Mouse (Mus musculus): Measurements from ENCODE around the gene Blvra.
"Not testable (repeated sequence)": the region's sequence is repeated elsewhere in the genome, so short reads cannot be mapped to it uniquely, and the experiment has no call there.

The Blvra gene

DNA sequence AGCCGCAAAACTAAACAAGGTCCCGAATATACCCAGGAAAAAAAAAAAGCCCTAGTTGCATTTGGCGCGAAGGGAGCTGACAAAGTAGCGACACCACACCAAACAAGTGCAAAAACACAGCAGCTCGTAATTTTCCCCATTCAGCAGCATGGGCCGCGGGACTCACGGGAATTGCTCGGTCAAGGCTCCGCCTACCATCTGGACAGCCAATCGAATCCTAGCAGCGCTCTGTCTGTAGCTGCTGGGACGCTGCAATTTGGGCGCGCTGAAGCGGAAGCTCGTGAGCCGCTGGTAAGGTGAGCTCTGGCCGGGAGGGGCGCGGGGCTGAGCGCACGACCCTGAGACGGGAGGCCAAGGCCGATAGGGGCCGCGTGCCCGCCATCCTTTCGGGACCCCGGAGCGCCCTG is at the start of gene Blvra:
Gene Blvra (plus strand): TSS at position 231 of the 407 bp plus-strand sequence.
- peak; percentile 87 for DNase-seq (ENCODE audit: low read depth, low spot score)

GRCm38 (mm10) chr2:127035006-127035605 is 35.4 kb upstream of the Blvra start:
- no peak for DNase-seq (ENCODE audit: low read depth, low spot score)

GRCm38 (mm10) chr2:127037299-127037698 is 33.2 kb upstream of the Blvra start:
- DNase-seq (ENCODE audit: low read depth, low spot score), result no peak

GRCm38 (mm10) chr2:127061471-127061870 is 9.0 kb upstream of the Blvra start:
- DNase-seq (ENCODE audit: low read depth, low spot score), result no peak

DNA sequence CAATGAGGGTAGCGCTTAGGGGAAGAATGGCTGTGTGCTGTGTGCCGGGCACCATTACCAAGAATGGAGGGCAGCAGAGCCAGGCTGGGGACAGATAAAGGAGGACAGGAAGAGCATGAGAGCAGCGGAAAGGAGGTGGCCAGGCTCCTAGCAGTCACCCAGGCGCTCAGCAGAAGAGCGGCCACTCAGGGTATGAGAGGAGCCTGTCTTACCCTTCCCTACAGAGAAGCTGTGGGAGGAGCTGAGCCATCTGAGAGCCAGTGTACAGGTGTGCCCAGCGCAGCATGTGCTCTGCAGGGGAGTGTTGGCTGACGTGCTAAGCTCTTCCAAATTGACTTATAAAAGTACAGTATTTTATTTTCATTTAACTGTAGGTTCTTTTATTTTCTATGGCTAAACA is 1.7 kb upstream of the Blvra start:
- DNase-seq (ENCODE audit: low read depth, low spot score), result no peak

DNA sequence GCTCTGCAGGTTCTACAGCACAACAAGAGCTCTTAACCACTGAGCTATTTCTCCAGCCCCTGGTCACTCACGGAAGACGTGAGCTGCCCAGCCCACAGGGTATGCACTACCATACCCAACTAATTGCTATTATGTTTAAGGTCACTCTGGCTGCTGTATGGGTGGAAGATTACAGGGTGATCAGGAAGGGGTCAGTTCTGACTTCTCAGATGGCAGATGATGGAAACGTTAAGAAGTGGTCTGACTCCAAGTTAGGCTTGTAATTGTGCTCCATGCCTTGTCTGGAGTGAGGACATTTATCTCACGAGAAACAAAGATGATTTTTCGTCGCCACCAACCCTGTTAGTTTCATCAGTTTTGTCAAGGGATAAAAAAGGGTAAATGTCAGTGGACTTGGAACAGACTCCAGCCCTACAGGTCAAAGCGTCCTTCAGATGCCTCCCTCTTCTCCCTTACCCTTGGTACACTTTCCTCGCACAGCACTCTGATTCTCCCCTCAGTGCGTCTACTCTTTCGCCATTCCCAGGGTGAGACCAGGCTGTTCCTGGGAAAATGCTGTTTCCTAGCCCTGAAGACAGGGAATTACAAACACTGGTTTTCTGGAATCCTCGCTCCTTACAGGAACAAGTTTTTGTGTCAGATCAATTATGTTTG is 557 bp upstream of the Blvra start:
- DNase-seq (ENCODE audit: low read depth, low spot score), result no peak

DNA sequence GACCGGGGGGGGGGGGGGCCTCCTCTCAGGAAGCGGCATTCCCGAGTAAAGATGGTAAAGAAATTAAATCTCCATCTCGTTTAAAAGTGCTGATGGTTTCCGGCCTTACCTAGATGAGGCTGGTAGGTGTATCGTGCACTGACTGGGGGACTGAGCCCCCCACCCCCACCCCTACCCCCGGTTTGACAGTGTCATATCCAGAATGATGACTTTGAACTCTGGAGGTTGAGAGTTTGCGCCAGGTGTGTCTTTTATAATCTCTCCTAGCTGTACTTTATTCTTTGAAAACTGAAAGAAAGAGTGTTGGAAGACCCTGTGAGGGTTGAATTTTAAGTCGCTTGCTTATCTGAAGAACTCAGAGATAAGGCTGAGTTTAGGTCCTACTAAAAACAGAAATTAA is 414 bp downstream of the Blvra start:
- no peak for DNase-seq (ENCODE audit: low read depth, low spot score)

DNA sequence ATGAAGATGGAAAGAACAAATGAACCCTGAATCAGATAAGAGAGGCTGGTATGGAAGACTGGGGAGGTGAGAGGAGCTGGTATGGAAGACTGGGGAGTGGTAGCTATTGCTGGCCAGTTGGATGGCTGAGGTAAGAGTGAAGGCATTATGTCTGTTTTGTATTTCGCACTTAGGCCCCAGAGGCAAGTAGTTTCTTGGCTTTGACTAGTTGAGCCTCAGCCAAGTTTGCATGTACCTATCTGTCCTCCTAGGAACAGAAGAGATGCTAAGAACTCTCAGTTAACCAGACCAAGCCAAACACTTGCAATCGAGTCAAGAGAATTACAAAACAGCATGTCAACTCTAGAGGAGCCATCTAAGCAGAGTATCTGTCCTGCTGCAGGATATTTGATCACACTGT is 3.7 kb downstream of the Blvra start:
- no peak for DNase-seq (ENCODE audit: low read depth, low spot score)

DNA sequence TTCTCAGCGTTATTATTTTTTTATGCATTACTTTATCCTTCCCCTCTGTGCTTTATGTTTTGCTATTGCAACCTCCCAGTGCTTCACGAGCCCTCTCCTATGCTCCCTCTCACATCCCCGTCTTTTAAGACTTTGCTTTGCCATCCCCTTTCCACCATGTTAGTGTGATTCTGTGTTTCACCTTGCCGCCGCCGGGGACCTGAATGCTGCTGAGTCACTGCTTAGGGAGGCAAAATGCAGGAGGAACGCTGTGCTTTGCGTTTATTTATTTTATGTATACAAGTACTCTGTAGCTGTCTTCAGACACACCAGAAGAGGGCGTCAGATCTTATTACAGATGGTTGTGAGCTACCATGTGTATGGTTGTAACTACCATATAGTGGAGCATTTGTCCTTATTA is 7.1 kb downstream of the Blvra start:
- DNase-seq (ENCODE audit: low read depth, low spot score), result peak; percentile 22

DNA sequence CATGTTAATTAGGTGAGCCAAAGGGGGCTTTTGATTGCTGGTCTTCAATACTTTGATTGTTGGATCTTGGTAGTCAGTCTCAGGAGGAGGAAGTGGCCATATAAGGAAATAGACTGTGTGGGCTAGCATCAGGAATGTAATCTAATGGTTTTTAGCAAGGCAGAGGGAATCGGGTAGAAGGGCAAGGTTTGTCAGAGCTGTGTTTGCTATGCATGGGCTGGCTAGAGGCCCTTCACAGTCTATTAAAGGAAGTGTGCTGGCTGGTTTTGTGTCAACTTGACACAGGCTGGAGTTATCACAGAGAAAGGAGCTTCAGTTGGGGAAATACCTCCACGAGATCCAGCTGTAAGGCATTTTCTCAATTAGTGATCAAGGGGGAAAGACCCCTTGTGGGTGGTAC is 8.6 kb downstream of the Blvra start:
- DNase-seq (ENCODE audit: low read depth, low spot score), result not testable (repeated sequence)

GRCm38 (mm10) chr2:127079881-127080590 is 9.6 kb downstream of the Blvra start:
- no peak for DNase-seq (ENCODE audit: low read depth, low spot score)

DNA sequence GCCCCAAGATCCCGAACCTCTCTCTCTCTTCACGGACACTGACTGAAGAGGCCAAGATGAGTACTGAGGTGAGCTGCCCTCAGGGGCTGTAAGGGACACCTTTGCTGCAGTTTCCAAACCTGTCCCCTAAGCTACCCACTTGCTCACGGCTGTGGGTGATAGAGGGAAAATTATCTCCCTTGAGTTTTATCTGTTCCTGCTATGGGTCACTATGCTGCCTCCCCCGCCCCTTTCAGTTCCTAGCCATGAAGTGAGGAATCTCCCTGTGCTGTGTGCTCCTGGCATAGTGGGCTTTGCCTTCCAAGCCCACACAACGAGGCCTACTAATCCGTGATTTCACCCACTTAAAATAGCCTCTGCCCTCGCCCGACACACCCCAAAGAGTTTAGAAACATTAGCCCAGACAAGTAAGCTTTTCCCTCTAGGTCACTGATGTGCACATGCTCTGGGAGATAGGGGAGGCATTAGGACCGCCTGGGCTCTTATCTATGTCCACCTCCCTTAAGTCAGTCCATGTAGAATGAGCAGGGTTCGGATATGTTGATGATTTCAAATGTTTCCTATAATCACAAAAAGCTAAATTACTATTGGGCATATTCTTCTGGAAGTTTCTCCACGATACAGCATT is 10.2 kb downstream of the Blvra start:
- no peak for DNase-seq (ENCODE audit: low read depth, low spot score)

GRCm38 (mm10) chr2:127086235-127086634 is 15.8 kb downstream of the Blvra start:
- no peak for DNase-seq (ENCODE audit: low read depth, low spot score)

DNA sequence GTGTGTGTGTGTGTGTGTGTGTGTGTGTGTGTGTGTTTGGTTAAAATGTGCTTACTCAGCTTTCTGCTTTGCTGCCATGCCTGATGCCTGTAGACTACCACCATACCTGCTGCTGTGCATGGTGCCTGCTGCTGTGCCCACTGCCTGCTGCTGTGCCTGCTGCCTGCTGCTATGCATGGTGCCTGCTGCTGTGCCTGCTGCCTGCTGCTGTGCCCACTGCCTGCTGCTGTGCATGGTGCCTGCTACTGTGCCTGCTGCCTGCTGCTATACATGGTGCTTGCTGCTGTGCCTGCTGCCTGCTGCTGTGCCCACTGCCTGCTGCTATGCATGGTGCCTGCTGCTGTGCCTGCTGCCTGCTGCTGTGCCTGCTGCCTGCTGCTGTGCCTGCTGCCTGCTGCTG is 19.7 kb downstream of the Blvra start:
- not testable (repeated sequence) for DNase-seq (ENCODE audit: low read depth, low spot score)

DNA sequence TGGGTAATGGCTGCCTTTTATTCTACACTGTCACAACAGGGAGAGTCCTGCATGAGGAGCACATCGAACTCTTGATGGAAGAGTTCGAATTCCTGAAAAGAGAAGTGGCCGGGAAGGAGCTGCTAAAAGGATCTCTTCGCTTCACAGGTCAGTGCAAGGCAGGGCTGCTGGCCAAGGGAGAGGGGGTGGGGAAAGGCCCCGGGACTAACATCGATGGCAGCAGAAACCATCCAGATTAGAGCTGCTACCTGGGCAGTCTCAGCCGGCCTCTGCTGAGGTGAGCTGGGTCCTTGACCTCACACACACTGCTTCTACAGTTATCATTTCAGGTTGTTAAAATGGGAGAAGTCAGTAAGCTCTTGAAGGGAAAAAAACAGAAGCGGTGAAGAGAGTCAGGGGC is 21.5 kb downstream of the Blvra start:
- DNase-seq (ENCODE audit: low read depth, low spot score), result no peak

GRCm38 (mm10) chr2:127108986-127109385 is 38.5 kb downstream of the Blvra start:
- no peak for DNase-seq (ENCODE audit: low read depth, low spot score)

DNA sequence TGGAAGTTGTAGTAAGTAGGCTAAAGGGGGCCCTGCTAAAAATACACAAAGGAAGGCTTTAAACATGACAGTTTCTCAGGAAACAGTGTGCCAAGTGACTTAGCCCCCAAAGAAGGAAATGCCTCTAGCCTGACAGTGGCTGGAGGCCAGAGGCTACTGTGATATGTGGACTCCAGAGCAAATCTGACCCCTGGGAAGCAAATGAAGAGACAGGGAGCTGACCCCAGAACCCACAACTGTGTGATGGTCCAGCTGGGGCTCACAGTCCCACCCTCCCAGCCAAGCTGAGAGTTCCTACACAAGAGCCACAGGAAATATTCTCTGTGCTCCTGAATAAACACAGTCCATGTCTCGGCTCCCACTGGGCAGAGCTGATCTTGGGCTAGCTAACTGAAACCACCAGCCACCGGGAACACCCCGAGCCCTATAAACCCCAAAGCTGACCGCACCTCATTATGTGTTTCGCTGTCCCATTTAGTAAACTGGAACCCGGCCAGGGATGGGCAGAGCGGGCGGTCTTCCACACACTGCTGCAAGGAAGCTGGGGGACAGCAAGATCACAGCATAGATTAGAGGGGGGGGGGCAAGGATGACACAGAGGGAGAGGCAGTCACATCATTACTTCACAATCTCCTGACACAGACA is 51.2 kb downstream of the Blvra start:
- DNase-seq (ENCODE audit: low read depth, low spot score), result no peak

GRCm38 (mm10) chr2:127128926-127129325 is 58.5 kb downstream of the Blvra start:
- DNase-seq (ENCODE audit: low read depth, low spot score), result no peak

GRCm38 (mm10) chr2:127131353-127131752 is 60.9 kb downstream of the Blvra start:
- no peak for DNase-seq (ENCODE audit: low read depth, low spot score)

- peak; percentile 80 for DNase-seq (ENCODE audit: low read depth, low spot score)
These were observed 63.4 kb downstream of the Blvra start, which contains the start of gene Ncaph for GRCm38 (mm10) chr2:127133621-127134461. Gene Ncaph, minus strand, starts transcription at chr2:127133954.

- not testable (repeated sequence) for DNase-seq (ENCODE audit: low read depth, low spot score)
These were observed 64.8 kb downstream of the Blvra start for GRCm38 (mm10) chr2:127135255-127135654.
